Mouse (Mus musculus): ENCODE measurements at regions not wholly inside any gene's neighbourhood (a gene's known extent, or its start where the extent isn't known, plus 50 kb on each side); places are given as distances from the start of the nearest gene placed in this dataset.

DNA sequence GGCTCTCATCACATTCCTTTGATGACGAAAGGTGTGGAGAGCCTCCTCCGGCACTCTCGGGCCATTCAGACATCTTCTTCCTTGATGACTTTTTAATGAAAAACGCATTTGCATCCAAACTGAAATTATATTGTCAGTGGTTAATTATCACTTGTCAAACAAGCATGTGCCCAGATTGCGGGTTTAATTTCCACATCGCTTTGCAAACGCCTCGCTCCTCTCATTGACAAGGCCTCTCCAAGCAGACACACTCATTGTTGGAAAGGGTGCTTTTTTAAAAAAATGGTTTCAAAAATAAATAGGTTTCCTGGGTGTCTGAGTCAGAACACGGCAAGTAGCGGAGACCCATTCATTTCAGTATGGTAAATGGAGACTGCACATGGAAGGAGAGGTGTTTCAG, 240.1 kb downstream of the Ptpru start:
- Histone ChIP-seq H3K9ac (ENCODE audit: insufficient read depth, low read depth) (no peak overlapping the region), H3K4me3 (replicated peaks in 1 of 3; ENCODE audit: low read depth in 2 of 3, low read length in 2 of 3, poor library complexity in 1 of 3) (no peak overlapping the region), H3K36me3 (replicated peaks in 1 of 2; ENCODE audit: control insufficient read depth in 1 of 2, insufficient read depth in 1 of 2, low read length in 1 of 2) (no peaks in the 10 kb centered on the region), H3K4me2 (ENCODE audit: insufficient read depth, low read depth, poor library complexity, severe bottlenecking) (no peak overlapping the region), H3K27me3 (replicated peaks) (peaks cover 69% of the 10 kb centered on the region), H3K9me3 (replicated peaks; ENCODE audit: low read length) (peaks cover 5% of the 10 kb centered on the region), H3K79me2 (replicated peaks; ENCODE audit: control insufficient read depth, extremely low read depth, insufficient read depth, poor library complexity, severe bottlenecking) (no peaks in the 10 kb centered on the region), H3K4me1 (ENCODE audit: control insufficient read depth in 1 of 2, insufficient read depth in 2 of 2) (no peaks in the 10 kb centered on the region), H3K27ac (ENCODE audit: insufficient read depth, low read depth) (no peak overlapping the region)
- TF ChIP-seq PAX5 (IDR thresholded peaks at IDR 0.05; ENCODE audit: low read length) (no peak), JUND (conservative IDR thresholded peaks at IDR 0.05; ENCODE audit: low read depth, low read length) (no peak), CHD1 (IDR thresholded peaks at IDR 0.05; ENCODE audit: low read depth, low read length) (no peak), RAD21 (IDR thresholded peaks at IDR 0.05; ENCODE audit: low read depth, low read length) (no peak), MYC (IDR thresholded peaks at IDR 0.05; ENCODE audit: low read depth, low read length) (no peak), MAZ (IDR thresholded peaks at IDR 0.05; ENCODE audit: low read depth, low read length) (no peak), E2F4 (IDR thresholded peaks at IDR 0.05; ENCODE audit: insufficient replicate concordance, low read depth, low read length) (no peak), POLR2AphosphoS2 (IDR thresholded peaks at IDR 0.05; ENCODE audit: low read depth, low read length) (no peak), CHD2 (IDR thresholded peaks at IDR 0.05; ENCODE audit: low read length) (no peak), USF1 (IDR thresholded peaks at IDR 0.05; ENCODE audit: low read depth, low read length) (no peak), ZNF384 (IDR thresholded peaks at IDR 0.05; ENCODE audit: low read depth, low read length) (no peak), MAFK (IDR thresholded peaks at IDR 0.05; ENCODE audit: insufficient replicate concordance, low read length) (no peak), USF2 (conservative IDR thresholded peaks at IDR 0.05; ENCODE audit: low read depth, low read length) (no peak), SIN3A (IDR thresholded peaks at IDR 0.05; ENCODE audit: low read length) (no peak), GABPA (IDR thresholded peaks at IDR 0.05; ENCODE audit: insufficient replicate concordance, low read depth, low read length) (no peak)
- dilution Hi-C loops (cut with MboI; ENCODE audit: extremely low pct_ligation_motif_present, extremely low pct_unique_long_range_greater_than_20kb, low sequenced_read_pairs), result no loop called here
- no peak for DNase-seq (ENCODE audit: extremely low read depth)
- in situ Hi-C loops (cut with MboI; ENCODE audit: low pct_ligation_motif_present, low pct_unique_long_range_greater_than_20kb, low sequenced_read_pairs), result no loop called here

DNA sequence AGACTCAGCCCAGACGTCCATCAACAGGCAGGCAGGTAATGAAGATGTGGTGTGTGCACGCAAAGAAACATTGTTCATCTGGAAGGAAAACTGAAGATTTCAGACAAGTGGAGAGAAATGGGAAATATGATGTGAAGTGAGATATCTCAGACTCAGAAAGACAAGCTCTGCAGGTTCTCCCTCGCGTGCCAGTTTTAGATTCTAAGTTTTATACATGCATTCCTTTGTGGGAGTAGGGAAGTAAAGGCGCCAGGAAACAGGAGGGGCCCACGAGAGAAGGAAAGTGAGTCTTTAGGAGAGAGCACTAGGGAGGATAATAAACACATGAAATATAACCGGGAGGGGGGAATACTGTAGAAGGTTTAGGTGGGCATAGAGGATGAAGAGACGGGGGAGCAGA, 223.7 kb downstream of the Ptpru start:
- H3K27ac ChIP-seq (ENCODE audit: insufficient read depth, low read depth), result no peak overlapping the region
- no peaks in the 10 kb centered on the region for H3K36me3 ChIP-seq (replicated peaks in 1 of 2; ENCODE audit: control insufficient read depth in 1 of 2, insufficient read depth in 1 of 2, low read length in 1 of 2)
- no peak overlapping the region for H3K9ac ChIP-seq (ENCODE audit: insufficient read depth, low read depth)
- H3K9me3 ChIP-seq (replicated peaks; ENCODE audit: low read length), result peaks cover 10% of the 10 kb centered on the region
- H3K79me2 ChIP-seq (replicated peaks; ENCODE audit: control insufficient read depth, extremely low read depth, insufficient read depth, poor library complexity, severe bottlenecking), result no peaks in the 10 kb centered on the region
- H3K4me1 ChIP-seq (ENCODE audit: control insufficient read depth in 1 of 2, insufficient read depth in 2 of 2), result 0 out of 4 replicates have a peak, but pooled peaks cover 0 to 3% of the 10 kb centered on the region in 2 experiments
- DNase-seq (ENCODE audit: extremely low read depth), result no peak
- no peak overlapping the region for H3K4me2 ChIP-seq (ENCODE audit: insufficient read depth, low read depth, poor library complexity, severe bottlenecking)
- dilution Hi-C loops (cut with MboI; ENCODE audit: extremely low pct_ligation_motif_present, extremely low pct_unique_long_range_greater_than_20kb, low sequenced_read_pairs) (no loop called here), in situ Hi-C loops (cut with MboI; ENCODE audit: low pct_ligation_motif_present, low pct_unique_long_range_greater_than_20kb, low sequenced_read_pairs) (no loop called here)
- TF ChIP-seq KAT2A (IDR thresholded peaks at IDR 0.05; ENCODE audit: insufficient replicate concordance, low read length) (no peak), ZNF384 (IDR thresholded peaks at IDR 0.05; ENCODE audit: low read depth, low read length) (no peak), RCOR1 (conservative IDR thresholded peaks at IDR 0.05; ENCODE audit: low read depth, low read length) (no peak), MAFK (IDR thresholded peaks at IDR 0.05; ENCODE audit: insufficient replicate concordance, low read length) (no peak), MAX (IDR thresholded peaks at IDR 0.05; ENCODE audit: low read length) (no peak), USF1 (IDR thresholded peaks at IDR 0.05; ENCODE audit: low read depth, low read length) (no peak)
- peaks cover 58% of the 10 kb centered on the region for H3K27me3 ChIP-seq (replicated peaks)
- no peak overlapping the region for H3K4me3 ChIP-seq (replicated peaks in 1 of 3; ENCODE audit: low read depth in 2 of 3, low read length in 2 of 3, poor library complexity in 1 of 3)

Data from CH12.LX (cell line).